Mouse (Mus musculus) bone marrow macrophage, adult 2 months (primary cell): ENCODE results near the gene Trpm6.

Experiments used
- CTCF ChIP-seq: IDR thresholded peaks from 2 replicates; pipeline ENCODE4 v1.5.1; 2012; ENCODE audit warnings: low read depth, mild to moderate bottlenecking, low read length, moderate library complexity
- POLR2A ChIP-seq: IDR thresholded peaks from 2 replicates; pipeline ENCODE4 v1.6.1; 2012; ENCODE audit warnings: mild to moderate bottlenecking, low read depth, low read length, borderline replicate concordance

GRCm38 (mm10) chr19:18873709-18874644 lies 124.2 kb downstream of the Trpm6 start:
- TF ChIP-seq CTCF (no peak), POLR2A (no peak)
